Mouse (Mus musculus) heart, adult 2 months (tissue): ENCODE results near the gene Tmprss12.

ENCODE experiments used
- CTCF ChIP-seq: fragments of 200-600 bp; IDR thresholded peaks from 2 replicates; pipeline ENCODE4 v1.8.1; 2022; ENCODE audit warnings: antibody characterized with exemption, mild to moderate bottlenecking, moderate library complexity
- EP300 ChIP-seq: fragments of 200-500 bp; IDR thresholded peaks from 2 replicates; pipeline ENCODE4 v1.6.1; 2011; ENCODE audit warnings: low read depth, low read length, control low read depth; ENCODE audit not compliant: insufficient read depth
- POLR2A ChIP-seq: fragments of 200-500 bp; IDR thresholded peaks from 2 replicates; pipeline ENCODE4 v1.6.1; 2011; ENCODE audit warnings: mild to moderate bottlenecking, low read depth, low read length, control low read depth; ENCODE audit not compliant: insufficient read depth

GRCm38 (mm10) chr15:100330739-100331138, 50.1 kb downstream of the Tmprss12 start:
- TF ChIP-seq POLR2A = no peak
- no peak for TF ChIP-seq CTCF
- TF ChIP-seq EP300 = no peak
